Mouse (Mus musculus) midbrain, embryonic 14.5 days (tissue): ENCODE results near the gene Btbd9. TPM values are rescaled to one million over a fixed set of nuclear protein-coding genes. Genes with fewer than 3 reads are reported as not detected.

Experiments
- ATAC-seq: fragments of 200-750 bp; cut with Nextera tagmentation; 2 replicates; pipeline ENCODE4 v1.8.0; 2017; ENCODE audit warnings: moderate number of reproducible peaks, moderate library complexity; ENCODE audit not compliant: low FRiP score, low TSS enrichment
- DNase-seq: peaks from one replicate; pipeline ENCODE4 v3.0.0-alpha.2; 2015
- H3K27ac ChIP-seq: fragments of 300-500 bp; sonication (generic); replicated peaks from 2 replicates; pipeline ENCODE4 v1.5.1; 2014; ENCODE audit warnings: mild to moderate bottlenecking, low read depth, low read length, moderate library complexity
- H3K27me3 ChIP-seq: fragments of 300-500 bp; sonication (generic); 2 replicates; pipeline ENCODE4 v1.6.1; 2014; ENCODE audit warnings: low read length, control low read depth, mixed read lengths; ENCODE audit not compliant: control insufficient read depth, insufficient read depth
- H3K36me3 ChIP-seq: fragments of 300-500 bp; sonication (generic); 2 replicates; pipeline ENCODE4 v1.6.1; 2014; ENCODE audit warnings: low read length, control low read depth; ENCODE audit not compliant: control insufficient read depth, insufficient read depth
- H3K4me1 ChIP-seq: fragments of 300-500 bp; sonication (generic); 2 replicates; pipeline ENCODE4 v1.6.1; 2014; ENCODE audit warnings: mild to moderate bottlenecking, antibody characterized with exemption, low read length, control low read depth; ENCODE audit not compliant: control insufficient read depth, insufficient read depth
- H3K4me2 ChIP-seq: fragments of 300-500 bp; sonication (generic); 2 replicates; pipeline ENCODE4 v1.6.1; 2014; ENCODE audit warnings: mild to moderate bottlenecking, low read length, moderate library complexity
- H3K4me3 ChIP-seq: fragments of 300-500 bp; sonication (generic); replicated peaks from 2 replicates; pipeline ENCODE4 v1.5.1; 2014; ENCODE audit warnings: low read depth, low read length
- H3K9ac ChIP-seq: fragments of 300-500 bp; sonication (generic); replicated peaks from 2 replicates; pipeline ENCODE4 v1.6.1; 2014; ENCODE audit warnings: mild to moderate bottlenecking, low read length, moderate library complexity
- H3K9me3 ChIP-seq: fragments of 300-500 bp; sonication (generic); 2 replicates; pipeline ENCODE4 v1.6.1; 2016; ENCODE audit warnings: low read length, control low read depth, mixed read lengths; ENCODE audit not compliant: control insufficient read depth
- WGBS: fragments of 180-500 bp; shearing (Covaris S2); extraction: QIAGEN DNeasy Blood & Tissue Kit; methylation state at CpG from one replicate; pipeline ENCODE4 v1.1.7; 2014; 5-methylcytosine and 5-hydroxymethylcytosine counted together
- polyA plus RNA-seq: library from polyadenylated mRNA; unstranded; fragments of >200 nt; fragmentation: Nextera tagmentation; extraction: Ambion mirVana; gene quantifications from 2 replicates; pipeline ENCODE4 v1.2.1, GENCODE M21; 2014

Btbd9 gene
- polyA plus RNA-seq, 1 experiment from 2014 or later: 140 TPM

GRCm38 (mm10) chr17:30613350-30613749 is 37.1 kb upstream of the Btbd9 start:
- no peaks in the 10 kb centered on the region for H3K36me3 ChIP-seq
- no peak overlapping the region for H3K27ac ChIP-seq
- no peak overlapping the region for H3K4me2 ChIP-seq
- H3K9me3 ChIP-seq: no peaks in the 10 kb centered on the region
- H3K4me1 ChIP-seq: peaks cover 10% of the 10 kb centered on the region
- no peak overlapping the region for H3K9ac ChIP-seq
- H3K27me3 ChIP-seq: no peaks in the 10 kb centered on the region
- DNase-seq: no peak
- H3K4me3 ChIP-seq: no peak overlapping the region
- ATAC-seq: no peak

- H3K9ac ChIP-seq: peak overlapping the region; percentile 71
- H3K27ac ChIP-seq: peak overlapping the region; percentile 80
- peak overlapping the region; percentile 71 for H3K4me2 ChIP-seq
- H3K9me3 ChIP-seq: no peaks in the 10 kb centered on the region
- DNase-seq: peak; percentile 97
- ATAC-seq: peak; percentile 100
- H3K4me1 ChIP-seq: peaks cover 14% of the 10 kb centered on the region
- no peaks in the 10 kb centered on the region for H3K36me3 ChIP-seq
- peak overlapping the region; percentile 65 for H3K4me3 ChIP-seq
- WGBS: 0% methylated on average over 34 of the region's 34 CpGs
- H3K27me3 ChIP-seq: no peaks in the 10 kb centered on the region
Measured at GRCm38 (mm10) chr17:30612075-30612859, 36.0 kb upstream of the Btbd9 start.

GRCm38 (mm10) chr17:30611221-30612074 is 35.2 kb upstream of the Btbd9 start:
- H3K4me2 ChIP-seq: peak overlapping the region; percentile 71
- H3K36me3 ChIP-seq: no peaks in the 10 kb centered on the region
- H3K4me1 ChIP-seq: peaks cover 14% of the 10 kb centered on the region
- H3K27me3 ChIP-seq: no peaks in the 10 kb centered on the region
- peak overlapping the region; percentile 65 for H3K4me3 ChIP-seq
- WGBS: 24% methylated on average over 18 of the region's 18 CpGs
- no peak overlapping the region for H3K27ac ChIP-seq
- H3K9me3 ChIP-seq: no peaks in the 10 kb centered on the region
- ATAC-seq (no peak), DNase-seq (no peak)
- H3K9ac ChIP-seq: peak overlapping the region; percentile 71

- Histone ChIP-seq H3K27me3 (no peaks in the 10 kb centered on the region), H3K9ac (no peak overlapping the region), H3K9me3 (no peaks in the 10 kb centered on the region), H3K4me3 (no peak overlapping the region), H3K27ac (no peak overlapping the region), H3K4me1 (peaks cover 14% of the 10 kb centered on the region), H3K4me2 (no peak overlapping the region), H3K36me3 (no peaks in the 10 kb centered on the region)
- DNase-seq: no peak
- WGBS: 27% methylated on average over 1 of the region's 1 CpGs
- ATAC-seq: no peak
Measured at GRCm38 (mm10) chr17:30610739-30611138, 34.5 kb upstream of the Btbd9 start.

GRCm38 (mm10) chr17:30609980-30610307 is 33.7 kb upstream of the Btbd9 start:
- H3K36me3 ChIP-seq: no peaks in the 10 kb centered on the region
- WGBS: 97% methylated on average over 5 of the region's 5 CpGs
- H3K27me3 ChIP-seq: no peaks in the 10 kb centered on the region
- H3K4me2 ChIP-seq: no peak overlapping the region
- DNase-seq (no peak), ATAC-seq (no peak)
- H3K9me3 ChIP-seq: no peaks in the 10 kb centered on the region
- no peak overlapping the region for H3K4me3 ChIP-seq
- peaks cover 14% of the 10 kb centered on the region for H3K4me1 ChIP-seq
- H3K9ac ChIP-seq: no peak overlapping the region
- H3K27ac ChIP-seq: no peak overlapping the region

GRCm38 (mm10) chr17:30609305-30609979 is 33.2 kb upstream of the Btbd9 start:
- Histone ChIP-seq H3K4me3 (no peak overlapping the region), H3K9me3 (no peaks in the 10 kb centered on the region), H3K27ac (no peak overlapping the region), H3K9ac (no peak overlapping the region), H3K27me3 (no peaks in the 10 kb centered on the region), H3K4me1 (peaks cover 14% of the 10 kb centered on the region), H3K4me2 (no peak overlapping the region), H3K36me3 (no peaks in the 10 kb centered on the region)
- 94% methylated on average over 16 of the region's 16 CpGs for WGBS
- no peak for ATAC-seq
- DNase-seq: no peak

- ATAC-seq: no peak
- Histone ChIP-seq H3K36me3 (peaks cover under 1% of the 10 kb centered on the region; the same call in 1 of the 2 replicates), H3K9me3 (no peaks in the 10 kb centered on the region), H3K4me2 (no peak overlapping the region), H3K27ac (no peak overlapping the region), H3K4me1 (peaks cover 14% of the 10 kb centered on the region), H3K27me3 (no peaks in the 10 kb centered on the region), H3K4me3 (no peak overlapping the region), H3K9ac (no peak overlapping the region)
- no peak for DNase-seq
- WGBS: 68% methylated on average over 8 of the region's 8 CpGs
Measured at GRCm38 (mm10) chr17:30607909-30608495, 31.7 kb upstream of the Btbd9 start.

GRCm38 (mm10) chr17:30607330-30607729 is 31.0 kb upstream of the Btbd9 start:
- 96% methylated on average over 7 of the region's 7 CpGs for WGBS
- ATAC-seq (no peak), DNase-seq (no peak)
- H3K4me1 ChIP-seq: peaks cover 14% of the 10 kb centered on the region
- no peak overlapping the region for H3K9ac ChIP-seq
- peaks cover 7% of the 10 kb centered on the region for H3K36me3 ChIP-seq
- H3K27me3 ChIP-seq: no peaks in the 10 kb centered on the region
- H3K4me2 ChIP-seq: no peak overlapping the region
- no peak overlapping the region for H3K4me3 ChIP-seq
- H3K27ac ChIP-seq: no peak overlapping the region
- no peaks in the 10 kb centered on the region for H3K9me3 ChIP-seq
